Mouse (Mus musculus): ENCODE results near the gene Prkci. TPM values are rescaled to one million over a fixed set of nuclear protein-coding genes. Genes with fewer than 3 reads are reported as not detected.
A peak's percentile ranks its signal among the peaks of the same experiment; 100 is the strongest.

Gene Prkci
- polyA plus RNA-seq, 1 experiment from 2014 or later: 39.7 TPM

GRCm38 (mm10) chr3:31093627-31094351 is 98.2 kb downstream of the Prkci start:
- Histone ChIP-seq H3K27ac (ENCODE audit: low read length) (peak overlapping the region; percentile 100), H3K36me3 (ENCODE audit: insufficient read depth, low read length) (0 out of 2 replicates have a peak, but pooled peaks cover 2% of the 10 kb centered on the region), H3K4me3 (ENCODE audit: low read length) (peak overlapping the region; percentile 100), H3K4me2 (replicated peaks; ENCODE audit: low read depth, low read length) (peak overlapping the region; percentile 77), H3K9ac (replicated peaks; ENCODE audit: low read length) (peak overlapping the region; percentile 95), H3K9me3 (ENCODE audit: low read length) (no peaks in the 10 kb centered on the region), H3K4me1 (ENCODE audit: insufficient read depth, low read length) (peaks cover 27% of the 10 kb centered on the region), H3K27me3 (ENCODE audit: insufficient read depth, low read length) (no peaks in the 10 kb centered on the region)
- WGBS: under 1% methylated on average over 41 of the region's 58 CpGs
- peak; percentile 67 for ATAC-seq (ENCODE audit: low FRiP score, low TSS enrichment)

GRCm38 (mm10) chr3:31094531-31095178 is 99.1 kb downstream of the Prkci start, which contains the start of gene Skil:
Gene Skil, plus strand, starts transcription at chr3:31095058.
- H3K4me2 ChIP-seq (replicated peaks; ENCODE audit: low read depth, low read length): peak within 1 kb of the TSS; percentile 77
- no peaks in the 10 kb centered on the region for H3K9me3 ChIP-seq (ENCODE audit: low read length)
- H3K27ac ChIP-seq (ENCODE audit: low read length): peak within 1 kb of the TSS; percentile 100
- H3K4me1 ChIP-seq (ENCODE audit: insufficient read depth, low read length): peaks cover 31% of the 10 kb centered on the region
- no peaks in the 10 kb centered on the region for H3K27me3 ChIP-seq (ENCODE audit: insufficient read depth, low read length)
- peak within 1 kb of the TSS; percentile 95 for H3K9ac ChIP-seq (replicated peaks; ENCODE audit: low read length)
- 0% methylated on average over 29 of the region's 109 CpGs for WGBS
- H3K36me3 ChIP-seq (ENCODE audit: insufficient read depth, low read length): 0 out of 2 replicates have a peak, but pooled peaks cover 2% of the 10 kb centered on the region
- peak; percentile 98 for ATAC-seq (ENCODE audit: low FRiP score, low TSS enrichment)
- peak within 1 kb of the TSS; percentile 100 for H3K4me3 ChIP-seq (ENCODE audit: low read length)

- 0 out of 2 replicates have a peak, but pooled peaks cover 2% of the 10 kb centered on the region for H3K36me3 ChIP-seq (ENCODE audit: insufficient read depth, low read length)
- H3K4me1 ChIP-seq (ENCODE audit: insufficient read depth, low read length): peaks cover 36% of the 10 kb centered on the region
- H3K9ac ChIP-seq (replicated peaks; ENCODE audit: low read length): peak overlapping the region; percentile 95
- 2% methylated on average over 22 of the region's 39 CpGs for WGBS
- H3K4me2 ChIP-seq (replicated peaks; ENCODE audit: low read depth, low read length): peak overlapping the region; percentile 77
- no peaks in the 10 kb centered on the region for H3K9me3 ChIP-seq (ENCODE audit: low read length)
- H3K4me3 ChIP-seq (ENCODE audit: low read length): peak overlapping the region; percentile 100
- peak overlapping the region; percentile 100 for H3K27ac ChIP-seq (ENCODE audit: low read length)
- ATAC-seq (ENCODE audit: low FRiP score, low TSS enrichment): peak; percentile 46
- H3K27me3 ChIP-seq (ENCODE audit: insufficient read depth, low read length): no peaks in the 10 kb centered on the region
Measured at GRCm38 (mm10) chr3:31095179-31095490, 99.6 kb downstream of the Prkci start.

GRCm38 (mm10) chr3:31095491-31096154 is 100.1 kb downstream of the Prkci start:
- peak; percentile 0; the same call in 1 of the 2 replicates for ATAC-seq (ENCODE audit: low FRiP score, low TSS enrichment)
- WGBS: under 1% methylated on average over 32 of the region's 33 CpGs
- Histone ChIP-seq H3K4me1 (ENCODE audit: insufficient read depth, low read length) (peaks cover 39% of the 10 kb centered on the region), H3K36me3 (ENCODE audit: insufficient read depth, low read length) (0 out of 2 replicates have a peak, but pooled peaks cover 2% of the 10 kb centered on the region), H3K9ac (replicated peaks; ENCODE audit: low read length) (peak overlapping the region; percentile 95), H3K4me2 (replicated peaks; ENCODE audit: low read depth, low read length) (peak overlapping the region; percentile 77), H3K9me3 (ENCODE audit: low read length) (no peaks in the 10 kb centered on the region), H3K27me3 (ENCODE audit: insufficient read depth, low read length) (no peaks in the 10 kb centered on the region), H3K4me3 (ENCODE audit: low read length) (peak overlapping the region; percentile 100), H3K27ac (ENCODE audit: low read length) (peak overlapping the region; percentile 100)

- Histone ChIP-seq H3K27ac (ENCODE audit: low read length) (peak overlapping the region; percentile 100), H3K4me1 (ENCODE audit: insufficient read depth, low read length) (peaks cover 43% of the 10 kb centered on the region), H3K27me3 (ENCODE audit: insufficient read depth, low read length) (no peaks in the 10 kb centered on the region), H3K4me3 (ENCODE audit: low read length) (peak overlapping the region; percentile 100), H3K4me2 (replicated peaks; ENCODE audit: low read depth, low read length) (peak overlapping the region; percentile 77), H3K9me3 (ENCODE audit: low read length) (no peaks in the 10 kb centered on the region), H3K9ac (replicated peaks; ENCODE audit: low read length) (peak overlapping the region; percentile 95), H3K36me3 (ENCODE audit: insufficient read depth, low read length) (0 out of 2 replicates have a peak, but pooled peaks cover 3% of the 10 kb centered on the region)
- no peak for ATAC-seq (ENCODE audit: low FRiP score, low TSS enrichment)
- 41% methylated on average over 10 of the region's 10 CpGs for WGBS
Measured at GRCm38 (mm10) chr3:31096155-31097101, 100.9 kb downstream of the Prkci start.

- H3K4me3 ChIP-seq (ENCODE audit: low read length): no peak overlapping the region
- no peak overlapping the region for H3K9ac ChIP-seq (replicated peaks; ENCODE audit: low read length)
- no peaks in the 10 kb centered on the region for H3K9me3 ChIP-seq (ENCODE audit: low read length)
- ATAC-seq (ENCODE audit: low FRiP score, low TSS enrichment): no peak
- H3K4me2 ChIP-seq (replicated peaks; ENCODE audit: low read depth, low read length): 0 out of 2 replicates have a peak overlapping the region, but pooled peaks have one; percentile 26
- no peak overlapping the region for H3K27ac ChIP-seq (ENCODE audit: low read length)
- peaks cover 43% of the 10 kb centered on the region for H3K4me1 ChIP-seq (ENCODE audit: insufficient read depth, low read length)
- no peaks in the 10 kb centered on the region for H3K27me3 ChIP-seq (ENCODE audit: insufficient read depth, low read length)
- WGBS: 79% methylated on average over 13 of the region's 13 CpGs
- H3K36me3 ChIP-seq (ENCODE audit: insufficient read depth, low read length): 0 out of 2 replicates have a peak, but pooled peaks cover 5% of the 10 kb centered on the region
Measured at GRCm38 (mm10) chr3:31097102-31097720, 101.7 kb downstream of the Prkci start.

GRCm38 (mm10) chr3:31097976-31098375 is 102.4 kb downstream of the Prkci start:
- Histone ChIP-seq H3K4me3 (ENCODE audit: low read length) (0 out of 2 replicates have a peak overlapping the region, but pooled peaks have one; percentile 0), H3K4me2 (replicated peaks; ENCODE audit: low read depth, low read length) (peak overlapping the region; percentile 26), H3K9me3 (ENCODE audit: low read length) (no peaks in the 10 kb centered on the region), H3K36me3 (ENCODE audit: insufficient read depth, low read length) (0 out of 2 replicates have a peak, but pooled peaks cover 5% of the 10 kb centered on the region), H3K9ac (replicated peaks; ENCODE audit: low read length) (no peak overlapping the region), H3K27me3 (ENCODE audit: insufficient read depth, low read length) (no peaks in the 10 kb centered on the region), H3K27ac (ENCODE audit: low read length) (no peak overlapping the region), H3K4me1 (ENCODE audit: insufficient read depth, low read length) (peaks cover 43% of the 10 kb centered on the region)
- no peak for ATAC-seq (ENCODE audit: low FRiP score, low TSS enrichment)
- 39% methylated on average over 11 of the region's 11 CpGs for WGBS

GRCm38 (mm10) chr3:31098556-31098955 is 103.0 kb downstream of the Prkci start:
- Histone ChIP-seq H3K4me1 (ENCODE audit: insufficient read depth, low read length) (peaks cover 39% of the 10 kb centered on the region), H3K9ac (replicated peaks; ENCODE audit: low read length) (no peak overlapping the region), H3K27ac (ENCODE audit: low read length) (no peak overlapping the region), H3K4me3 (ENCODE audit: low read length) (no peak overlapping the region), H3K36me3 (ENCODE audit: insufficient read depth, low read length) (0 out of 2 replicates have a peak, but pooled peaks cover 5% of the 10 kb centered on the region), H3K27me3 (ENCODE audit: insufficient read depth, low read length) (no peaks in the 10 kb centered on the region), H3K9me3 (ENCODE audit: low read length) (no peaks in the 10 kb centered on the region), H3K4me2 (replicated peaks; ENCODE audit: low read depth, low read length) (peak overlapping the region; percentile 23; the same call in 1 of the 2 replicates)
- WGBS: 95% methylated on average over 1 of the region's 1 CpGs
- ATAC-seq (ENCODE audit: low FRiP score, low TSS enrichment): no peak
